Mouse (Mus musculus) left cerebral cortex, postnatal 10 days (tissue): ENCODE results near the gene Arid3c. TPM values are rescaled to one million over a fixed set of nuclear protein-coding genes. Genes with fewer than 3 reads are reported as not detected.
"Not testable (repeated sequence)": the region's sequence is repeated elsewhere in the genome, so short reads cannot be mapped to it uniquely, and the experiment has no call there.

Experiments used
- DNase-seq, 2 experiments: peaks; one replicate each; pipeline ENCODE4 v3.0.0; 2021 to 2022; ENCODE audit warnings: low spot score in 2 of 2, mixed read lengths in 1 of 2; ENCODE audit errors: extremely low spot score in 1 of 2
- intact Hi-C: fragments of 180-260 bp; cut with DNase I; formaldehyde crosslinking; loops from one replicate; pipeline ENCODE4 v1.15.1; 2025
- total RNA-seq, 2 experiments: library from RNA; stranded (reverse); gene quantifications; 2 replicates each; pipeline ENCODE4 v1.2.3; 2021

Arid3c gene
- total RNA-seq: under 1 TPM; 0.19 to 0.83 TPM

DNA sequence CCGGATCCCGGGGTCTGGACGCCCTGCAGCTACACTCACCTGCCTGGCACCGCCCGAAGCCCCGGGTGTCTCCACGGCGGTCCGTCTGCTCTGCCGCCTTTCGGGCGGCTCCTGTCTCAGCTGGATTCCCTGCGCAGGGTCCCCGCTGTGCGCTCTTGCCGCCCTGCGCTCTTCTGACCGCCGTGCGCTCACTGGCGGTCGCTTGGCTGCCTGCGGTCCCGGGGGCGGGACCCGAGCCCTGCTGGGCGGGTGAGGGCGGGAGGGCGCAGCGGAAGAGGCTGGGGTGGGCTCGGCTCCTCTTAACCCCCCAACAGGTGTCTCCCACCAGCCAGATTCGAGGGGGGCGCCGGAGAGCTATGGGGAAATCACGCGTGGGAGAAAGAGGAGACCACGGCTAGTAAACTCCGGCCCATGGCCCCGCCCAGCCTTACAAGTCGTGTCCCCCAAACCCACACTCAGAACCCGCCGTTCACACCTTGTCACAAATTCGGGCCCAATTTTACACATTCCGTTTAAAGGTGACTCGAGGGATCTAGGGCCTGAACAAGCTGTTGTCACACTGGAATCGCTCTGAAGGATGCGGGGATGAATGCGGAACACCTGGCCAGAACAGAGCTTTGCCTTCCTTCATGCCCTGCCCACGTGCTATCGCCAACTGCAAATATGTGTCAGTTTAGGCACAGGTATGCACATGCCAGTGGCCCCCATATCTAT lies at the start of gene Arid3c:
TSS of gene Arid3c (minus strand) at position 91 of the 714 bp plus-strand sequence.
- intact Hi-C loops: no loop called here

DNA sequence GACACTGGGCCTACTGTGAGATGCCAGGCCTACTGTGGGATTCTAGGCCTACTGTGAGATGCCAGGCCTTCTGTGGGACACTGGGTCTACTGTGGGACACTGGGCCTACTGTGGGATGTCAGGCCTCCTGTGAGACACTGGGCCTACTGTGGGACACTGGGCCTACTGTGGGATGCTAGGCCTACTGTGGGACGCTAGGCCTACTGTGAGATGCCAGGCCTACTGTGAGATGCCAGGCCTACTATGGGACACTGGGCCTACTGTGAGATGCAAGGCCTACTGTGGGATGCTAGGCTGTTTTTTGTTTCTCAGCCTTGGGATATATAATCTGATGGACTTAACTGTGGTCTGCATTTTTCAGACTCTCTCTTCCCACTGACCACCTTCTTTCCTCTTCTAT lies 44.9 kb upstream of the Arid3c start:
- intact Hi-C loops, DNase-seq: not testable (repeated sequence)

More for the DNA sequence above, at the start of gene Arid3c:
- DNase-seq: no peak

DNA sequence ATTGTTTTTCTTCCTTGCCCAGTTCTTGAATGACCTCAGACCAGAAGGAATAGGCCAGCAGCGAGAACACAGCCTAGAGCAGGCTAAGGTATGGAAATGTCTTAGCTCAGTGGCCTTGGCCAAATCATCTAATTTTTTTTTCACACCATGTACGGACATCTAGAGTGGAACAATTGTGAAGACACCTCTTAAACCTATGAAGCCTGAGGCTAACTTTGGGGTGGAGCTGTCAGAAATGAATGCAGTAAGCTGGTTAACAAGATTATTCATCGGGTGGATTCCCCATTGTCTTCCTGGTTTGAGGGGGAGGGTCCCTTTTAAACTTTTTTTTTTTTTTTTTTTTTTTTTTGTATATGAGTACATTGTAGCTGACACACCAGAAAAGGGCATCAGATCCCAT lies 43.6 kb upstream of the Arid3c start:
- DNase-seq, intact Hi-C loops: not testable (repeated sequence)

DNA sequence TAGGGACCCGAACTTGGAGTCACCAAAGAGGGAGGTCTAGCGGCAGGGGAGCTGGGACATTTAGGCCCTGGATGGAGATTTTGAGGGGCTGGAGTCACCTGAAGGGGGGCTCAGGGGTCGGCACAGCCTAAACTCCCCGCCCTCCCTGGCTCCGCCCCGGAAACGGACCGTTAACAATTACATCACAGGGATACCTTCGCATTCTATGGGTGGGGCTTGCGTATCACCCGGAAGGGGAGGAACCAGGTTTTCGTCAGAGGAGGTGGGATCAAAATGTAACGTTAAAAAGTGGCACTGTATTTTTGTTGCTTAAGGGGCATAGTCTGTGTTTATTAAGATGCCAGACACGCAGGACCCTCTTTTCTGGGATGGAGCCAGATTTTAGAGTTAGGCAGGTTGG lies 43.1 kb upstream of the Arid3c start, which contains the start of gene Ccl27a:
TSS of gene Ccl27a (minus strand) at position 246 of the 400 bp plus-strand sequence.
- peak in 1 of 2 experiments; percentile 85 for DNase-seq
- intact Hi-C loops: not testable (repeated sequence)

DNA sequence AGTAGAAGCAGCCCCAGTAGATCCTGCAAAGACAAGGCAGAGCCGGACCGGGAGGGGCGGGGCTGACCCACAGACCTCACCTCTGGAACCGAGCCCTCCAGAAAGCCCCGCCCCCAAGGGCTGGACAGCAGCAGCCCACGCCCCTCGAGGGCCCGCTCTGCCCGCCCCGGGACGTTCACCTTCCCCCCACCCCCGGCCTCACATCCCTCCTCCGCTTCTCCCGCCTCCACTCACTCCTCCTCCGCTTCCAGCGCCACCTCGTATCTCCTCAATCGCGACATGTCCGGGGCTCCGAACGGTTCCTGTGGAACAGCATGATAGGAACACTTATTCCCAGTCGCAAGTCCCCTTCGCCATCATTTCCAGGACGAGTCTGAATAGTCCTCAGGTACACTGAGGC lies 42.6 kb upstream of the Arid3c start:
- intact Hi-C loops: not testable (repeated sequence)
- DNase-seq: peak in 1 of 2 experiments; percentile 78

DNA sequence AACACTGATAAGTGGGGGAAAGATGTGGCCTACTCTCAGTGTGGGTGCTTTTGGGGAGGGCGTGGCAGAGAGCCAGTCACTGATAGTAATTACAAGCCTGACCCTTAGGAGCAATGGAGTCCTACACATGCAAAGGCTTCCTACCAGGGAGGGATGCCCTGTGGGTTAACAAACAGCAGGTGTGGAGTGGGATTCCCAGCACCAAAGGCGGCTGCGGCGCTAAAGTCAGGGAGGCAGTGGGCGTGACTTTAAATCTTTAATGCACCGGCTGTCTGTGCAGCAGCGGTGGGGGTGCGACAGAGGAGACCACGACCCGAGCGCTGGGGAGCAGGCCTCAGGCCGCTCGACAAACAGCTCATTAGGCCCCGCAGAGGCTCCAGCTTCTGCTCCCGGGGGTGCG lies 42.0 kb upstream of the Arid3c start:
- DNase-seq, intact Hi-C loops: not testable (repeated sequence)

DNA sequence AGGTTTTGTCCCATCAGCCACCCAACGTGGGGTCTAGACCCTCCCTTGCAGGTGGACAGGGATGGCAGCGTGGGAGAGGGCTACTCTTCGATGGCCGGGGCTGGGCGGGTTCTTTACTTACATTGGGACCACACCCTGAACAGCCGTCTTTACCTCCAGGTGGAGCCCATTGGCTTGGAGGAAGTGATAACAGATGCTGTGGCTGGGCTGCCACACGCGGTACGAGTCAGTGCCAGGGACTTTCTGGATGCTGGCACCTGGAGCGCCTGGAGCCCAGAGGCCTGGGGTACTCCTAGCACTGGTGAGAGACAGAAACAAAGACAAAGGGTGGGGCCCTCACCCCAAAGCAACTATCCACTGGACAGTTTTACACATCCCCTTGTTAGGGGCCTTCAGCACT lies 36.4 kb upstream of the Arid3c start:
- DNase-seq, intact Hi-C loops: not testable (repeated sequence)

DNA sequence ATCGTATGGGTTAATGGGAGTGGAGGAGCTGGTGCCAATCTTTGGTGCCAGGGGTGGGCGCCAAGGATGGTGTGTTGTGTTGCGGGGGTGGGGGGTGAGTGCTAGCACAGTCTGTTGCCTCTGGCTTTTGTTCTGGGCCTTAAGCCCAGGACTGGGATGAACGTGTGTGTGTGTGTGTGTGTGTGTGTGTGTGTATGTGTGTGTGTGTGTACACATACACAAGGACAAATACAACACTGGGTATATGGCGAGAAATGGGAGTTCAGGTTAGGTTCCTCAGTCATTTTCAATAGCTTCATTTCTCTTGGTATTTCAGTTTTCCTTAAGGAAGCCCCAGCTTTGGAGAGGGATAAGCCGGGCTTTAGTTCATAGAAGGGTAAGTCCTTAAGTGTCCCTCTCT lies 32.2 kb upstream of the Arid3c start:
- intact Hi-C loops, DNase-seq: not testable (repeated sequence)

DNA sequence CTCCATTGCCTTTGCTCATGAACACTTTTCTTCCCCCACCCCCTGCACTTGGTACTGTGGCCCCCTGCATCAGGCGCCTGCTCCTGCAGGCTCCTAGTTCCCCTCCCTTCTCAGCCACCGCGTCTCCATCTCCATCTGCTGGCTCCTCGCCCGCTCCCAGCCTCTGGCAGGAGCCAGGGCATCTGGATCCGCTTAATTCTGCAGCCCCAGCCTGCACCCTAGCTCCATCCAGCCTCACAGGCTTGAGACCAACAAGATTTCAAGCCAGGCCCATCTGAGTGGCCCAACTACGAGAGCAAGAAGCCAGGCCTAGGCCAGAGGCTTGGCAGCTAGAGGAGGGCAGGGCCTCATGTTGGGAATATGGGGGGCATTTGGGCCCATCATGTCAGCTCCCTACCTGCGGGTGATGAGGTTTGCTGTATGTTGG lies 31.8 kb upstream of the Arid3c start:
- intact Hi-C loops: not testable (repeated sequence)
- DNase-seq: peak in 1 of 2 experiments; percentile 86

DNA sequence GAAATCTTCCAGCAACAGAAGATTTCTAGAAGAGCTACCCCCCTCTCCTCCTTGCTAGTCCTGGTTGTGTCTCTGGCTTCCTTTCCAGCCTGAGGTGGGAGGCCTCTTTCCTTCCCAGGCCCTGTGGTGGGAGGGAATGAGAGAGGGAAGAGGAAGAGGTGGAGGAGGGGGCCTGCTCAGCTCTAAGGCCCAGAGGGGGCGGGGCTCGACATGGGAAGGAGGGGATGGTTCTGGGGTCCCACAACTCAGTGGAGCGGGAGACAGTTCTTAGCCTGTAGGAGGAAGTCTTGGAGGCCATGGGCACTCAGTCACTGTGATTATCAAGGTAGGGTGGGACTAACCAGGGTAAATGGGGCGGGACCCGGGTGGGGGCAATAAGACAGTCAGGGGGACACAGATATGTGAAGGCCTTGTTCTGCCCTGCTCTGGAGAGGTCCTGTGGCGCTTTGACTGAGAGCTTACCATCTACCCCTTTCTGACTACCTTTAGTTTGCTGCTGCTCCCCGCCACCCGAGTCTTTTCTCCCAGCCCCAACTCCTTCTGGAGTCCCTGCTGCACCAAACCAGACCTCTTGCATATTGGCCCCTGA lies 31.3 kb upstream of the Arid3c start:
- peak in 1 of 2 experiments; percentile 57 for DNase-seq
- intact Hi-C loops: no loop called here

DNA sequence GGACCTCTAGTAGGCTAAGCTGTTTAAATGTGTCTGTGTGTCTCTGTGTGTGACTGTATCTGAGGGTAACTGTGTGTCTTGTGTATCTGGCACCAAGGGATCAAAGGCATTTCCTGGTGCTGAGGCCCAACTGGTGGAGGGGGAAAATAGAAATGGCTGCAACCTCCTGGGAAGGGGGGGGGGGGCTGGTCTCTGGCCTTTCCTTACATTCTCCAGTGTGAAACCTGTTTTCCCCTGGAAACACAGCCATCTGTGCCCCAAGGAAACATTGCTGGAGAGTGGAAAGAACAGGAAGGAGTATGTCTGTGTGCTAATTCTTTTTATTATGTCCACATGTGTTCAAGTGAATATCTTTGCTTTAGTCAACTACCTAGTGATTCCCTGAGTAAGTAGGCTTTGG lies 30.7 kb upstream of the Arid3c start:
- intact Hi-C loops: no loop called here

DNA sequence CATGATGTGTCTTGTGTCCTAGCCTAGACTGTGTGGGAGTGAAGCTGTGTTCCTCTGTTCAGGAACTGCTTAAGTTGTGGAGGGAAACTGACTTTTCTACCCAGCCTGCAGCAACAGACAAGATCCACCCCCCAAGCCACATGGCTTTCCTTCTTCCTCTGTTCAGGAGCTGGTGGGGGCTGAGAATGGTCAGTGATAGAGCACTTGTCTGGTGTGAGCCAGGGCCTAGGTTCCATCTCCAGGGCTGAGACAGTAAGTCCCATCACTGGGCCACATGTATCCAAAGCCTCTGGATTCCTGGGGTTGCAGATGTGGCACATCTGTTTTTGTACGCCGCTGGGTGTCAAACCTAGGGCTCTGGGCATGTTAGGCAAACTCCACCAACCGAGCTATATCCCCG lies 30.0 kb upstream of the Arid3c start:
- intact Hi-C loops: no loop called here
- no peak for DNase-seq

More for the DNA sequence above, 30.7 kb upstream of the Arid3c start:
- no peak for DNase-seq

DNA sequence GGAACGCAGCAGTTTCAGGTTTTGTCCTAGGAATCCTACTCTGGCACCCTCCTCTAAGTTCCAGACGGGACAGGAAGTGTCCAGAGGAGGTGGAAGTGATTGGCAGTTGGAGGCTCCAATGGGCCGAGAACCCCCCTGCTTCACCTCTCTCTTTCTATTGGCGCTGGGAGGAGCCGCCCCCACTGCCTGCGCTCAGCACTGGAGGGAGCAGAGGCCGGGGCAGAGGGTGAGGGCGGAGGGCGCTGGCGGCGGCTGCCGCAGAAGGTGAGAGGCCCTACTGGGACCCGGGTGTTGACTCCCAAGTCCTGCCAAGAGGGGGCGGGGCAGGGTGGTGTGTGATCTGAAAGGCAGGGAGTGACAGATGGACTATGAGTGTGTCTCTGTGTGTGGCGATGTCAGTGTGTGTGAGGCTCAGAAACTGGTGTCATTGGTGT lies 29.4 kb upstream of the Arid3c start:
- DNase-seq: peak; percentile 69 to 95
- intact Hi-C loops: no loop called here

DNA sequence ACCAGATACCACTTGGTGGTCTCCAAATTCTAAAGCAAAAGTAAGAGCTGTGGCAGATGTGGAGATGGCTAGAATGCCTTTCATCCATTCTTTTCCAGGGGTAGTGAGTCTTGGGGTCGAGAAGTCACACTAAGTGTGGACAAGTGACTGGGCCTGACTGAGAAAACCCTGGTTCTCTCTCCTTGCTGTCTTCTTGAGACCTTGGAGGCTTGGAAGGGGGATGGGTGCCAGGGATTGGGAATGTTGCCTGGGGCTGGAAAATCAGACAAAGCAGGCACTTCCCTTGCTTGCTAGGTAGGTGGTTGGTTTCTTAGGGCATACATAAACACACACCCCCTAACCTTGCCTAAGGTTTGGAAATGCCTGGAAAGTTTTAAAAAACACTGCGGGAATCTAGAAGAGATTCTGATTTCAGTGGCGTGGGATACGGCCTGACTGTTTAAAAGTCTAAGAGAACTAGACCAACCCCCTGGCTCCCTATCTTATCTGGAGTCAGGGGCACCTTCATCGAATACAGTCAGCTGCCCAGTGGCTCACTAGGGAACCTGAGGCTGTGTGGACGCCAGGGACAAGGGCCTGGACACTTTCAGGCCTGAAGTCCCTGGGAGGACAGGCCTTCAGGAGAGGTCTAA lies 28.8 kb upstream of the Arid3c start:
- intact Hi-C loops: no loop called here
- DNase-seq: no peak

DNA sequence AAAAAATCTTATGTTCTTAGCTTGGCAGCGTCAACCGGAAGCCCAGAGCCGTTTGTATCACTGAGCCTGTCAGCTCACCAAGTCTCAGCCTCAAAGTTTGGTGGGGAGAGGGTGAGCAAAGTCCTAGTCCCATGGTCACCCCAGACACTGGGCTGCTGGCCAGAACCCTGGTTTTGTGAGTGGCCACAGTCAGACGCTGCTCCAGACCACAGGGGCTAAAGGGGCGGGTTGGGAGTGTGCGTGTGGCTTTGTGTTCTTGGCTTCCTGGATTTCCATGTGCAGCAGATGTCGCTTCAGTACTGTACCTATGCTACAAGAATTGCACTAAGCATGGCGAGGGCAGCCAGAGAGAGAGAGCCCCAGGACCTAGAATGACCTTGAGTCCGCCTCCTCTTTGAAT lies 28.3 kb upstream of the Arid3c start:
- DNase-seq: peak in 1 of 2 experiments; percentile 66
- intact Hi-C loops: no loop called here

DNA sequence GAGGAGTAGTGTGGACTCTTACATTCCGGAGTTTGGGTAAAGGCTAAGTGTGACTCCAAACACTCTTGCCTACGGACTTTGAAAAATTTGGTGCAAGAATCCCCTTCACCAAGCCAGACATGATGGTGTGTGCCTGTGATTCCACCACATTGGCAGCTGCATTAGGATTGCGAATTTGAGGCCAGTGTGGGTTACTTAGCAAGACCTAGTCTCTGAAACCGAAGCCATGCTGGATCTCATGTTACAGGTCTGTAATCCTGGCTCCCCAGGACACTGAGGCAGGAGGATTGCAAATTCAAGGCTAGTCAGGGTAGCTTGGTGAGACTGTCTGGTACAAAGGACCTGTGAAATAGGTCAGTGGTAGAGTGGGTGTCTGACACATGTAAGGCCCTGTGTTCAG lies 27.8 kb upstream of the Arid3c start:
- intact Hi-C loops: no loop called here
- DNase-seq: no peak

DNA sequence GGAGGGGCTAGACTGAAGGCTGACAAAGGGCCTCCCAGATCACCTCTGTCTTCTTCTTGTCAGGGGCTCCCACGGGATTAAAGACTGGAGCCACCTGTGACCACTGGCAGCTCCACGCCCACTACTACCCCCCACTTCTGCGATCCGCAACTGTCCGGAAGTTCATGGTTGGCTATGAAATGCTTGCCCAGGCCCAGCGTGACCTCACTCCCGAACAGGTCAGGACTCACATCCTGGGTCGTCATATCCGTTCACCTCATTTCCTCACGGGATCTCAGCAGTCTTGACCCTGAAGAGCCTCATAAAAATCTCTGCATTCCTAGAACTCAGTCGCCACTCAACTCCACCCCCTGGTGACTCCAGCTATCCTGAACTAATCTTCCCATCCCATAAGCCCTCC lies 27.1 kb upstream of the Arid3c start:
- intact Hi-C loops: no loop called here
- no peak for DNase-seq

DNA sequence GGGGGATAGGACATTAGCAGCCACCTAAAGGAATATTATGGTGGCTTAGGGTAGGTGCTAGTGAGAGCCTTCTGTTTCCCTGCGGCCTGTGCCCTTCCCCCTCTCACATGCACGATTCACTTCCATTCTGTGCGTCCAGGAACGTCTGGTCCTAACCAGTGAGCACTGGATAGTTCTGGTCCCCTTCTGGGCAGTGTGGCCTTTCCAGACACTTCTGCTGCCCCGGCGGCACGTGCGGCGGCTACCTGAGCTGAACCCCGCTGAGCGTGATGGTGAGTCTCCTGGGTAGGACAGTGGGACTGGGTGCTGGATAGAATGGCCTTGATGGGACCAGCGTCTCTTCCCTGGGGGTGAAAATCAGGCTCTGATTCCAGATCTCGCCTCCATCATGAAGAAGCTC lies 26.4 kb upstream of the Arid3c start:
- no peak for DNase-seq
- intact Hi-C loops: no loop called here

DNA sequence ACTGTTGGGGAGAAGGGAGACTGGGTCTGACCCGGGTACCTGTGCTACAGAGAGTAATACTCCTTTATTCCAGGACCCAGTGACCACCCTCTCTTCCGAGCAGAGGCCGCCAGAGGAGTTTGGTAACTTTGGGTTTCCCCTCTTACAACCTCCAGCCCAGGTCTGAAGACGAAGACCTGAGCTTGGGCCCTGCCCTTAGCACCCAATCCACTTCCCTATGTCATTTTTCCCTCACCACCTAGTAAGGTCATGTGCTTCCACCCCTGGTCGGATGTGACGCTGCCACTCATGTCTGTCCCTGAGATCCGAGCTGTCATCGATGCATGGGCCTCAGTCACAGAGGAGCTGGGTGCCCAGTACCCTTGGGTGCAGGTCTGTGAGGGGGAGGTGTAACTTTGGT lies 25.5 kb upstream of the Arid3c start:
- DNase-seq: no peak
- intact Hi-C loops: no loop called here
